Mouse (Mus musculus): ENCODE measurements at regions not wholly inside any gene's neighbourhood (a gene's known extent, or its start where the extent isn't known, plus 50 kb on each side); places are given as distances from the start of the nearest gene placed in this dataset.

DNA sequence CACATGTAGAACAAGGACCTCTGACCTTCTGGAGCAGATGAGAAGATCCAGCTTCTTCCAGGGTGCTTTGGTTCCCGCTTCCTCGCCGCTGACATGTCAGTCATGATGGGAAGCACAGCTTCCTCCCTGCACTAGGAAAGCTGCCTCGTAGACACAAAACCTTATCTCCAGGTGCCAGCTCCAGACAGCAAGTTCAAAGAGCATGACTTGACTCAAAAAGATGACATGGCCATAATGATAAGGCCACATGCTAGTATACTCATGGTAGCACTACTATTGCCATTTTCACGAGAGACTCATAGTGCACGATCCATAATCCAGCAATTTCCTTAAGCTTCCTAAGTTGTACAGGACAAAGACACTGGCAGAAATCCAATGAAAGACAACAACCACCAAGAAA lies 272.1 kb downstream of the Gm9195 start:
- DNase-seq = no peak

GRCm38 (mm10) chr14:72200307-72200706 lies 291.3 kb downstream of the Gm9195 start:
- DNase-seq = no peak

- DNase-seq = no peak
These were observed 291.7 kb downstream of the Gm9195 start for GRCm38 (mm10) chr14:72199900-72200299.

DNA sequence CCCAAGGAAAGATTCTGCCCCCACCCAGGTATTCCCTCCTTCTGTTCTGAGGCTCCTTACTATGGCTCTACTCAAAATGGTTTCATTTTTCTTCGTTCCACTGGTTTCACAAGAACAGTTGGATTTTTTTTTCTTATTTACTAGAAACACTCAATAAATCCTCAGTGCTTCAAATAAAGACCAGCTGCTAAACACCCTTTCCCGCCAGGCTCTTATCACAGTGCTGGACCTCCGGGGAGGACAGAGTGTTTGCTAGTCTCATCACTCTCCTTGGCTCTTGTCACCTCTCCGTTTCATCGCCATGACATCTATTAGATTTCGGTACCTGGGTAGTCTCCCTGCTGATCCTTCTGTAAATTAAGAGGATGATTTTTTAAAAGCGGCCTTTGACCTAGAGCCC lies 293.7 kb downstream of the Gm9195 start:
- no peak for DNase-seq

GRCm38 (mm10) chr14:72187329-72187984 lies 304.2 kb downstream of the Gm9195 start:
- DNase-seq = peak; percentile 53

GRCm38 (mm10) chr14:72175751-72176150 lies 315.9 kb downstream of the Gm9195 start:
- DNase-seq = no peak

DNA sequence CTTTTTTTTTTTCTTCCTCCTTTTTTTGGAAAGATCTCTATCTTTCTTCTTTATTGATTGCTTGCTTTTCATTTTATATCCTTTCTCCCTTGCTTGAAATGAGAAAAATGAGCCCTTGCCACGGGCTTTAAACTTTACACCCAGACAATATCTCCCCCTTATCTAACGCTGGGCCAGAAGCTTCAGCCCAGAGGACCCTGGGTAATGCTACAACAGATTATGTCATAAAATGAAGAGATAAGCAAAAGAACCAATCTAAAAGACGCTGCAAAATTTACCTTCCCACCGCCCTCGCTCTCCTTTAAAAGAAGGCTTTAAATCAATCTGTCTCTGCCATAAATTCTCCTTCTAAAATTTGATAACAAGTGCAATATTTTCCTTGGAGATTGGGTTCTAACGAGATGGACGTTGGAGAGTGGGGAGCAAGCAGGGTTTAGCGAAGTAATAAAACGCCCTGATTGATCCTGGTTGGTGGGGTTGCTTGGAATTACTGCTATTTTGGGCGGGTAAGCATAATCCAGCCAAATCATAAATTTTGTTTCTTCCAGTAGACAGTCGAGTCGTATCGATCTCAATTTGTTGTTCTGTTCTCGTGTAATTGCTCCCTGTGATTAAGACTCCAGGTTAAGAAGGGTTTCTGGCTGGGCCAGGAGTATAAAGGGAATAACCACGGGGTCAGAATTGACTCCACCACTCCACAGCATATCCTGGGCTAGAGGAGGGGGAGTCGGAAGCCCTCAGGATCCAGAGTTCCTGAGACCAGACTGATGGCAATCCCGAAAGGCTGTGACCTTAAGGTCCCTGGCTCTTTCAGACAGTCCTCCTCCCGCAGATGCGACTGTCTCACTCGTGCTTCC lies 318.9 kb downstream of the Gm9195 start:
- no peak for DNase-seq

- DNase-seq = no peak
These were observed 319.9 kb downstream of the Gm9195 start for GRCm38 (mm10) chr14:72171777-72172176.

DNA sequence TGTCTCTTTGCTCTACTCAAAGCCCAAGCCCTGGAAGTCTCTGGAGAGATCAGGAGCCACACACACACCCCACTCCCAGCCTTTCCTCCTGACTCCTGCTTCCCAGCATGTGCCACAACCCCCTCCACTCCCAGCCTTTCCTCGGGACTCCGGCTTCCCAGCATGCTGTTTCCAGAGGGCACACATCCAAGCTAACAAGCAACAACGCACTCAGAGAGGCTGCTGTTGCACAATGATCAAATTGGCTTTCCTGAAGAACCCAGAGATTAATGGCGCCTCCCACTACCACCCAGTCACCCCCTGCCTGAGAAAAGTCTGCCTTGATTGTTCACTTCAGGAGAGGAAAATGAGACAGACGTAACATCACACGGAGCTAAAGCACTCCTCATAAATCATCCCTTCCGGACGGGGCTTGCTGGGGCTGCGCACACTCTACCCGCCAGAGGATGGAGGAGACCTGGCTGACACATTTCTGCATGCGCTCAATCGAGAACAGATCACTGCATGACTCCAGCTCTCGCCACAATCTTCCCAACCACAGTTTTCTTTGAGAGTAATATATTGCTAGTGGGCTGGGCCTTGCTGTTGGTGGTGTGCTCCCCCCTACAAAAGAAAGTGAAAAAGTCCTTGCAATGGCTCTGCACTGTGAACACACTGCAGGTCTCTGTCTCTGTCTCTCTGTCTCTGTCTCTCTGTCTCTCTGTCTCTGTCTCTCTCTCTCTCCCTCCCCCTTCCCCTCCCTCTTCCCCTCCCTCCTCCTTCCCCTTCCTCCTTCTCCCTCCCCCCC lies 332.9 kb downstream of the Gm9195 start:
- DNase-seq = peak; percentile 72

- DNase-seq = peak; percentile 56
These were observed 336.3 kb downstream of the Gm9195 start for GRCm38 (mm10) chr14:72155197-72155907.

DNA sequence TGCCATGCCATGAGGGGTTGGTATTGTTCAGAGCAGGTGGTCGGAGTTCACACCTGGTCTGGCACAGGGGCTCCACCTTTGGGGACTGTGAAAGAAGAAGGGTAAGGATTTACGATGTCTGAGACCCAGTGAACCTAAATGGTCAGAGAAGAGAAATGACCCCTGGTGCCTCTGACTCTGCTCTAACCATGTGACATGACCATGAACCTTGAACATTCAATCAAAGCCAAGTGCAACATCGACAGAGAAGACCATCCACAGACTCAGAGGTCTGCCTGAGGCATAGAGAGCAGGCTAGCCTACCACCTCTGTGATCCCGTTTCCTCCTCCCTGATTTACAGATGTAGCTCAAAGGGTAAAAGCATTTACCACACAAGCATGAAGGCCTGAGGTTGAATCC lies 340.0 kb downstream of the Gm9195 start:
- DNase-seq = no peak

GRCm38 (mm10) chr14:72149463-72149862 lies 342.2 kb downstream of the Gm9195 start:
- DNase-seq = peak; percentile 73

DNA sequence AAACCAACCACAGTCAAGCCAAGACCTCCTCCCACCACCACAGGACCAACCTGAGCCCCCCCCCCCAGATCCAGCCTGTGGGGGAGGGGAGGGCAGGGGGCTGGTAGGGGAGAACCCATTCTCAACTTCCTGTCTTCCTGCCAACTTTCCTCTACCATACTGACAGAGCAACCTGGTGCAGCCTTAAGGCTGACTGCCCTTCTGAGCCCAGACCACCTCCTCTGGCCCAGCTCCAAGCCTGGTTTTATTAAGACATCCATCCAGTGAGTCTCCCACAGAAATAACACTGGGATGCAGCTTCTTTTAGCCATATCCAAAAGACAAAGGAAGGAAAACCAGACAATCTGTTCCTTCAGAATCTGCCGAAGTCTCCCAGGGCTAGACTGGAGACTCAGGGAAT lies 342.8 kb downstream of the Gm9195 start:
- DNase-seq = no peak

GRCm38 (mm10) chr14:72146381-72146780 lies 345.3 kb downstream of the Gm9195 start:
- DNase-seq = no peak

- no peak for DNase-seq
These were observed 348.7 kb downstream of the Gm9195 start for GRCm38 (mm10) chr14:72142883-72143487.

DNA sequence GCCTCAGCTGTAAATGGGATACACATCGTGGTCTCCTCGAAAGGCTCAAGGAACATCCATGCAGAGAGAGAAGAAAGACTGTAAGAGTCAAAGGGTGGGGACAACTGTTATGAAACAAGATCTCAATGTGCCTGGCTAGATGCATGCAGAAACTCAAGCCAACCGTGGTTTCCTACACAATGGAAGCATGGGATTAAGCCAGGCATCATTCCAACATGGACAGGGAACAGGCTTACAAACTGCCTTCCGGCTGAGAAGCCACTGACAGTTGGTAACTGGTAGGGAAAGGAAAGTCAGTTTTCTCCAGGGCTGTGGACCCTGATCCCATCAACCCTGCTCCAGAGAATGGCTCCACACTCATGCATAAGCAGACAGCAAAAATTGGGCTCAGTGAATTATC lies 350.5 kb downstream of the Gm9195 start:
- no peak for DNase-seq

GRCm38 (mm10) chr14:72130149-72130548 lies 361.5 kb downstream of the Gm9195 start:
- DNase-seq = no peak

DNA sequence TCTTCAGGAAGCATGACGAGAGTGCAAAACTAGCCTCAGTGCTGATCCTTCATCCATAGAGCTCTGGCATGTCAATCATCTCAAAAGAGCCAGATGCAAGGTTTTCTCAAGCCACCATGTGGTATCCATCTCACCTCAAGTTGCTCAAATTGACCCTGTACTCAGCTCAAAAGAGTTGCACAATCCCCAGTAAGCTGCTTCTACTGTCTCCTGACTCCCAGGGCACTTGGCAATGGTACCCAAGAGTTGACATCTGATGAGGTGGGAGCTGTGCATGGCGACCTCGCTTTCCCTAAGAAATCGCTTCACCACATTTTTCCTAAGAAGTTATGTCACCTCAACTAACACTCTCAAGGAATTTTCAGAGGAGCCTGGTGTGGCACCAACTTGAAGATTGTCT lies 369.9 kb downstream of the Gm9195 start:
- no peak for DNase-seq

GRCm38 (mm10) chr14:72121006-72121405 lies 370.6 kb downstream of the Gm9195 start:
- DNase-seq = peak; percentile 8

DNA sequence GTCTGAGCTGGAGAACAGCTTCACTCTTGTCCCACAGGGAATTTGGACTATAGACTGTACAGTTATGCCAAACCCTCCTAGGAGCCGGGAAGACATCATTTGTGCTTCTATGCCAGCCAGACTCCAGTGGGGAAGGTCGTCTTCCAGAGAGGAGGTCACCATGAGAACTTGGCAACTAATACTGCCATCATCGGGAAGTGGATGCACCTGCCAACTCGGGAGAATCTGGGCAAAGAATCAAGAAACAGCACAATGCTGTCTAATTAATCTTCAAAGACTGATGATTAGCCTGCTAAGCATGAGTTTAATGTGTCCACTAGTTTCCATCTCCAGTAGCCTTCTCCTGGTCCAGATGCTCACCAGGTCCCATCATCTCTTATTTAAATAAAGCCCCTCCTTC lies 374.8 kb downstream of the Gm9195 start:
- no peak for DNase-seq

DNA sequence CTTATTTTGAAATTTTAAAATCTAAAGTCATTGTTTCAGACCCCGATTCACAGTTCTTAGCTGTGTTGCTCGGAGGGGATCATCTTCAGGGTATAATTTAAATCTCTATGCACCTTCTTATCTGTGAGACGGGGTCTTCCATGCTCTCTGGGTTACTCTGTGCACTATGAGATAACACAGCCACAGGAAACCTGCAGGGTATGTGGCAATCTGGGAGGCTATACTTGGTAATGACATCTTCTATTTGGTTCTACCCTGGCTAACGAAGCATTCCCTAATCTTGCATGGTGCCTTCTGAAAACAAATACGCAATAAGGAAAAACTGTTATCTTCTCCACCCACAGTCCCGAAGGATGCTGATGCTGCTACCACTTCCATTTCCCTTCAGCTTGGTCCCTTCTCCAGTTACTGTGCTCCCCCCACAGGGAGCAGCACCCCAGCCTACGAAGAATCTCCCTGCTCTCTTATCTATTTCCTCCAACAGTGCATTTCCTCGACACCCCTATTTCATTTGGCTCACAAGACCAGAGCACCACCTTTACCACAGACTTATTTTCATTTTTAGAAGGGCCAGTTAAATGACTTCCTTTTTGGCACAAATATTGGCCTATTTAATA lies 378.2 kb downstream of the Gm9195 start:
- DNase-seq = no peak

DNA sequence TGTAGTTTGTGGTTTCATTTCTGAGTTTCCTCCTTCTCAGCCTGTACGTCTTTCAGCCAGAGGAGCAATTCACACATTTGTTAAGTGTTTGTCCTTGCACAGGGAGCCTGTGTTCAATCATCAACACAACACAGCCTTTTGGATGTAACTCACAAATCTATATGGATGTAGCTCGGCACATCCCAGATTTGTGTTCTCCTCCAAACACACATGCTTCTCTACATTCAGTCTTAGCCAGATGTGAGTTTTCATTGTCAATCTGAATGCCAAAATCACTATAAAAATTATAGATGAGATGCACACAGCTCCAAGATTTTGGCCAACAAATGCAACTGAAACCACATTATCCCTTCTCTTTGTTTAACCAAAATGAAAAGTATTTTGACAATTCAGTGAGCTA lies 380.9 kb downstream of the Gm9195 start:
- no peak for DNase-seq

Measured in embryo, embryonic 11 days (tissue).